Mouse (Mus musculus): ENCODE results near the gene Ttc7. TPM values are rescaled to one million over a fixed set of nuclear protein-coding genes. Genes with fewer than 3 reads are reported as not detected.

The Ttc7 gene
- polyA plus RNA-seq, 1 experiment, result 11.2 TPM

DNA sequence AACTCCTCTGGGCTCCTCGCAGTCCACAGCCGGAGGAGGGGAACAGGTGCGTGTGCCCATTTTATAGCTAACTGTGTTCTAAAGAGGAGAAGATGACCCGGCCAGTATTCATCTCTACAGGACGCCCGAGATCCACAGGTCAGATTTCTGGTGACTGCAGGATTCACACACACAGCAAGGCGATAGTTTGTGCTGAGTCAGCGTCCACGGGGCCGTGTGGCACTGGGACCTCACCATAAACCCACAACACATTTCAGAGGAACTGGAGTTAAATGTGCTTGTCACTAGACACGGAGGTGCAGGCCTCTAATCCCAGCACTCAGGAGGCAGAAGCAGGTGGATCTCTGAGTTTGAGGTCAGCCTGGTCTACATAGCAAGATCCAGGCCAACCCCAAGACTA is 119.8 kb downstream of the Ttc7 start:
- DNase-seq (ENCODE audit: extremely low spot score in 1 of 2, low spot score in 1 of 2), result no peak

DNA sequence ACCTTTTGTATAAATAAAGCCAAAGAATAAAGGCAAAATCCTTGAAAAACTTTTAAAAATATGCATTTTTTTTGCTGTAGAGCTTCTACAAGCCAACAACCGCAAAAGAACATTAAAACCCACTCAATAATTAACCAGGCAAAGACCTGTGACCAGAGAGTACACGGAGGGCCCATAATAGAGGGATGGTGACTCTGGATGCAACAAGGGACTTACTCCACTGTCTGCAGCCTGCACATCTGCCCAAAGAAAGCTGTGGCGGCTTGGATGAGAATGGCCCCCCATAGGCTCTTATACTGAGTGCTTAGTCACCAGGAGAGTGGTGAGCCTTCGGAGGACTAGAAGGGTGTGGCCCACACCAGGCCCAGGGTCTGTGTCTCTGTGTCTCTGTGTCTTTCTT is 120.8 kb downstream of the Ttc7 start:
- DNase-seq (ENCODE audit: extremely low spot score in 1 of 2, low spot score in 1 of 2), result no peak

DNA sequence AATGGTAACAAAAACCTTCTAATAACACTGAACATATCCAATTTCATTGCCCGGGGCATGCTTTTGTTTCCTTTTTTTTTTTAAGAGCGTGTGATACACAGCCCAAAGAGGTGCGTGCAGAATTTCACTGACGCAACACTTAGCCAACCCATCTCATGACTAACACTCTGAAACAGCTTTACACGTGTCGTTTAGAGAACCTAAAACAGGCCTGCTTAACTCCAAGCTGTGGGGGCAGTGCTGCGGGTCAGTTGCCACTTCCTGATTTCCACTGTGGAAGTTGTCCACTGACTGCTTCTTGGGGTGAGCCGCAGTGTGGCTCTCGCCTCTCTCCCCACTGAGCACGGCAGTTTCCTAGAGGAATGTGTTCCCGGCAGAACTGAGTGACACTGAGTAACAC is 122.9 kb downstream of the Ttc7 start:
- DNase-seq (ENCODE audit: extremely low spot score in 1 of 2, low spot score in 1 of 2), result no peak

DNA sequence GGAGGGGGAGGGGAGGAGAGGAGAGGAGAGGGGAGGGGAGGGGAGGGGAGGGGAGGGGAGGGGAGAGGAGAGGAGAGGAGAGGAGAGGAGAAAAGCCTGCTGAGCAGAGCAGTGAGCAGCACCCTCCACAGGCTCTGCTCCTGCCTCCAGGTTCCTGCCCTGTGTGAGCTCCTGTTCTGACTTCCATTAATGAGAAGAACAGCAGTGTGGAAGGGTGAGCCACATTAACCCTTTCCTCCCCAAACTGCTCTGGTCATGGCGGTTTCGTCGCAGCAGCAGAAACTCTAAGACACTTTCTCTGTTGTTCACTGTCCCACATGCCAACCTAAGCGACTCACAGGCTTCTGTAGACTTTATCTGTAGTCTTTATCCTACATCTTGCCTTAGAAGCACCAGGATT is 124.0 kb downstream of the Ttc7 start:
- DNase-seq (ENCODE audit: extremely low spot score in 1 of 2, low spot score in 1 of 2), result no peak

DNA sequence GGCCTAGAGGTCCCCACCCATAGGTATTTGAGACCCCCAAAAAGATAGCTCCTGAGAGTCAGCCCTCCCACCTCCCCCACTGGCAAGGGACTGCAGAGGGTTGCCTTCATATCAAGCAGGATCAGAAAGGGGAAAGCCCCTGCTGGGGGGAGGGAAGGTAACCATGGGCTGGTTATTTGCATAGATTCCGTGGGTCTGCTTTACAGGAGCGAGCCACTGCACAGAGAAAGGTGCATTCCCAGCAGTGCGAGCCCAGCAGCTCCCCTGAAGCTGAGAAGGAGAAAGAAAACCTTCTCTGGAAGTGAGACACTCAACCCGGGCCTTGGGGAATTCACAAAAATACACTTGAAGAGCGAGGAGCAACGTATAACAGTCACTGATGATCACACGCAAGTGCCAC is 135.4 kb downstream of the Ttc7 start:
- no peak for DNase-seq (ENCODE audit: extremely low spot score in 1 of 2, low spot score in 1 of 2)

DNA sequence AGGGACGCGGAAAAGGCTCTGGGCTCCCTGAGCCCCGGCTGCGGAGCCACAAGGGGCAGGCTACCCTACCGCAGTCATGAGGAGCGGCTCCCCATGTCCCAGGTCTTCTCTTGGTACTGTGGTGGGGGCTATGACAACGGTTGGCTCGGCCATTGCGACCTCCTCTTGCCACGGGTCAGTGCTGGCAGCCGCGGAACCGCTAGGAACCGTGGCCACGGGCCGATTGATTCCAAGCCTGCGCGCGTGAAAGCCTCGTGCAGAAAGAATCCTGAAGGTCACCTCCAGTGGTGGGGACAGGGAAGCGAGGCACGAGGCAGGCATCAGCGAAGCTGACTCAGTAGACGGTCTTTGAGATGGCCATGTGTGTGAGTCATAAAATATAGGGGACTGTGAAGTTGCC is 144.8 kb downstream of the Ttc7 start, which contains the start of gene Stpg4:
TSS of gene Stpg4 (minus strand) at position 231 of the 400 bp plus-strand sequence.
- DNase-seq (ENCODE audit: extremely low spot score in 1 of 2, low spot score in 1 of 2), result no peak

DNA sequence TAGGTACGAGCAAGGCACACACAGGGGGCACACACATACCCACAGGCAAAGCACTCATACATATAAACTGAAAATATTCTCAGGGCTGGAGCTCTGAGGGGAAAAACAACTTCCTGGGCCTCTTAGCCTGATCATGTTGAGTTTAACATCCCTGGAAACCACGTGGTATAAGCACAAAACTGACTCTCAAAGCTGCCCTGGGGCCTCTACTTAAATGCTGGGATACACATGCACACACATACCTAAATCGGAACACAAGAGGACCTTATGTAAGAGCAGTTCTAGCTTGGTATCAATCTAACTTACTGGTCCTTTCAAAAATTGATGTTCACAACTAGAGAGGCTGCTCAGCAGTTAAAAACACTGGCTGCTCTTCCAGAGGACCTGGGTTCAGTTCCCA is 146.7 kb downstream of the Ttc7 start:
- no peak for DNase-seq (ENCODE audit: extremely low spot score in 1 of 2, low spot score in 1 of 2)

Other genes starting within 250 kb of the Ttc7 start
- gene Socs5, start 175.2 kb upstream of the Ttc7 start, polyA plus RNA-seq (2012; rRNA removed), result 51.5 and 55.8 TPM in 2 replicates
- gene Mcfd2, start 17.0 kb upstream of the Ttc7 start, polyA plus RNA-seq (2012; rRNA removed), result 63.4 and 70.0 TPM in 2 replicates
- not detected in 2 replicates for gene Stpg4, start 144.9 kb downstream of the Ttc7 start, polyA plus RNA-seq (2012; rRNA removed)
- gene Calm2, start 164.0 kb downstream of the Ttc7 start, polyA plus RNA-seq (2012; rRNA removed), result 2,836 and 2,917 TPM in 2 replicates

Data from frontal cortex, adult 2 months (tissue).